Mouse (Mus musculus) gastrocnemius, postnatal 10 days (tissue): Measurements from ENCODE around the gene Kctd3. TPM values are rescaled to one million over a fixed set of nuclear protein-coding genes. Genes with fewer than 3 reads are reported as not detected.
"Not testable (repeated sequence)": the region's sequence is repeated elsewhere in the genome, so short reads cannot be mapped to it uniquely, and the experiment has no call there.

Source experiments
- DNase-seq: peaks from one replicate; pipeline ENCODE4 v3.0.0; 2021; ENCODE audit warnings: mixed read lengths
- long read RNA-seq, 2 experiments: library from polyadenylated mRNA; stranded (forward); transcript quantifications; one replicate each; pipeline ENCODE4 v2.0.0; 2021
- total RNA-seq, 2 experiments: library from RNA; stranded (reverse); gene quantifications; 2 replicates each; pipeline ENCODE4 v1.2.3; 2021

The Kctd3 gene
- 10 to 100 TPM; 33.6 to 39.6 TPM for total RNA-seq
- long read RNA-seq, experiment 1, transcript Kctd3-201 (18 exons, 3,706 nt): major isoform, 53 of 68 reads
- long read RNA-seq, experiment 1, partial matches to known transcripts: 4 of 68 reads
- long read RNA-seq, experiment 1, other reads (novel, unspliced or antisense): 11 of 68 reads
- long read RNA-seq, experiment 2, transcript Kctd3-201 (18 exons, 3,706 nt): major isoform, 37 of 48 reads
- long read RNA-seq, experiment 2, partial matches to known transcripts: 4 of 48 reads
- long read RNA-seq, experiment 2, other reads (novel, unspliced or antisense): 6 of 48 reads

- DNase-seq: peak; percentile 100
Observed at GRCm38 (mm10) chr1:189007239-189007979, at the start of gene Kctd3. TSS of gene Kctd3 (minus strand) at chr1:189007841.

- DNase-seq: no peak
Observed at GRCm38 (mm10) chr1:189057425-189057824, 49.8 kb upstream of the Kctd3 start.

GRCm38 (mm10) chr1:189055933-189056332 lies 48.3 kb upstream of the Kctd3 start:
- no peak for DNase-seq

- DNase-seq: no peak
Observed at GRCm38 (mm10) chr1:189054941-189055551, 47.4 kb upstream of the Kctd3 start.

- no peak for DNase-seq
Observed at GRCm38 (mm10) chr1:189054191-189054590, 46.5 kb upstream of the Kctd3 start.

GRCm38 (mm10) chr1:189052189-189052588 lies 44.5 kb upstream of the Kctd3 start:
- DNase-seq: no peak

- no peak for DNase-seq
Observed at GRCm38 (mm10) chr1:189050122-189050521, 42.5 kb upstream of the Kctd3 start.

- no peak for DNase-seq
Observed at GRCm38 (mm10) chr1:189048331-189048730, 40.7 kb upstream of the Kctd3 start.

GRCm38 (mm10) chr1:189047918-189048317 lies 40.3 kb upstream of the Kctd3 start:
- no peak for DNase-seq

GRCm38 (mm10) chr1:189046831-189047230 lies 39.2 kb upstream of the Kctd3 start:
- no peak for DNase-seq

- no peak for DNase-seq
Observed at GRCm38 (mm10) chr1:189046301-189046700, 38.7 kb upstream of the Kctd3 start.

GRCm38 (mm10) chr1:189041261-189041660 lies 33.6 kb upstream of the Kctd3 start:
- no peak for DNase-seq

- no peak for DNase-seq
Observed at GRCm38 (mm10) chr1:189039348-189039747, 31.7 kb upstream of the Kctd3 start.

- DNase-seq: not testable (repeated sequence)
Observed at GRCm38 (mm10) chr1:189032817-189033216, 25.2 kb upstream of the Kctd3 start.

GRCm38 (mm10) chr1:189030975-189031374 lies 23.3 kb upstream of the Kctd3 start:
- DNase-seq: no peak

GRCm38 (mm10) chr1:189028267-189028666 lies 20.6 kb upstream of the Kctd3 start:
- DNase-seq: no peak

- peak; percentile 22 for DNase-seq
Observed at GRCm38 (mm10) chr1:189026885-189027284, 19.2 kb upstream of the Kctd3 start.

- no peak for DNase-seq
Observed at GRCm38 (mm10) chr1:189023701-189024080, 16.1 kb upstream of the Kctd3 start.

GRCm38 (mm10) chr1:189022925-189023700 lies 15.5 kb upstream of the Kctd3 start:
- no peak for DNase-seq

- no peak for DNase-seq
Observed at GRCm38 (mm10) chr1:189015372-189015771, 7.7 kb upstream of the Kctd3 start.

- DNase-seq: no peak
Observed at GRCm38 (mm10) chr1:189013587-189013921, 5.9 kb upstream of the Kctd3 start.

- no peak for DNase-seq
Observed at GRCm38 (mm10) chr1:189012846-189013586, 5.4 kb upstream of the Kctd3 start.
